Mouse (Mus musculus) CH12.LX (cell line): ENCODE results near the gene Fam89a. TPM values are rescaled to one million over a fixed set of nuclear protein-coding genes. Genes with fewer than 3 reads are reported as not detected.

Experiments used
- DNase-seq: peaks from one replicate; pipeline ENCODE4 v3.0.0-alpha.2; 2013; ENCODE audit errors: extremely low read depth
- H3K27ac ChIP-seq: 2 replicates; pipeline ENCODE4 v1.5.1; 2012; ENCODE audit warnings: low read depth, mild to moderate bottlenecking, control low read depth, moderate library complexity; ENCODE audit not compliant: insufficient read depth
- H3K27me3 ChIP-seq: replicated peaks from 2 replicates; pipeline ENCODE3; 2012; ENCODE audit warnings: inconsistent platforms
- H3K36me3 ChIP-seq, 2 experiments: replicated peaks in 1 of 2; 2 replicates each; pipeline versions ENCODE3 to v1.6.1; 2012; ENCODE audit warnings: inconsistent platforms in 1 of 2, low read length in 1 of 2, mild to moderate bottlenecking in 1 of 2, mixed read lengths in 1 of 2, moderate library complexity in 1 of 2; ENCODE audit not compliant: control insufficient read depth in 1 of 2, insufficient read depth in 1 of 2
- H3K4me1 ChIP-seq, 2 experiments: 2 replicates each; pipeline ENCODE4 v1.6.1; 2012; ENCODE audit warnings: inconsistent platforms in 1 of 2, moderate library complexity in 1 of 2; ENCODE audit not compliant: insufficient read depth in 2 of 2, control insufficient read depth in 1 of 2
- H3K4me2 ChIP-seq: 2 replicates; pipeline ENCODE4 v1.6.1; 2012; ENCODE audit warnings: low read depth, mild to moderate bottlenecking, control low read depth; ENCODE audit not compliant: poor library complexity, insufficient read depth, severe bottlenecking
- H3K4me3 ChIP-seq, 3 experiments: fragments of 150-350 bp in 1 of 3; sonication (generic) in 1 of 3; replicated peaks in 1 of 3; 2 replicates each; pipeline versions ENCODE3 to v1.5.1; 2011 to 2012; ENCODE audit warnings: low read depth in 2 of 3, low read length in 2 of 3, mild to moderate bottlenecking in 2 of 3, moderate library complexity in 2 of 3, control low read depth in 1 of 3, improper control_type of control experiment in 1 of 3, inconsistent platforms in 1 of 3, mixed read lengths in 1 of 3; ENCODE audit not compliant: poor library complexity in 1 of 3
- H3K79me2 ChIP-seq: replicated peaks from 2 replicates; pipeline ENCODE4 v1.6.1; 2012; ENCODE audit warnings: mild to moderate bottlenecking, moderate library complexity; ENCODE audit not compliant: control insufficient read depth, poor library complexity, insufficient read depth, severe bottlenecking; ENCODE audit errors: extremely low read depth
- H3K9ac ChIP-seq: 2 replicates; pipeline ENCODE4 v1.6.1; 2012; ENCODE audit warnings: low read depth, mild to moderate bottlenecking, control low read depth, moderate library complexity; ENCODE audit not compliant: insufficient read depth
- H3K9me3 ChIP-seq: replicated peaks from 2 replicates; pipeline ENCODE3; 2012; ENCODE audit warnings: low read length, inconsistent platforms, mixed read lengths
- CHD2 ChIP-seq: IDR thresholded peaks from 2 replicates; pipeline ENCODE4 v1.6.1; 2011; ENCODE audit warnings: low read length, improper control_type of control experiment
- CTCF ChIP-seq, 2 experiments: IDR thresholded peaks in 1 of 2; conservative IDR thresholded peaks in 1 of 2; 2 replicates each; pipeline ENCODE4 v1.5.1; 2011 to 2012; ENCODE audit warnings: low read depth in 2 of 2, low read length in 2 of 2, improper control_type of control experiment in 1 of 2, inconsistent platforms in 1 of 2, mild to moderate bottlenecking in 1 of 2, moderate library complexity in 1 of 2
- ELF1 ChIP-seq: IDR thresholded peaks from 2 replicates; pipeline ENCODE4 v1.6.1; 2014; ENCODE audit warnings: low read depth, mild to moderate bottlenecking, inconsistent platforms, low read length, improper control_type of control experiment
- ETS1 ChIP-seq: conservative IDR thresholded peaks from 2 replicates; pipeline ENCODE4 v1.6.1; 2012; ENCODE audit warnings: low read depth, mild to moderate bottlenecking, inconsistent platforms, low read length, improper control_type of control experiment, moderate library complexity
- GABPA ChIP-seq: IDR thresholded peaks from 2 replicates; pipeline ENCODE4 v1.6.1; 2012; ENCODE audit warnings: low read depth, low read length, improper control_type of control experiment, inconsistent platforms; ENCODE audit not compliant: insufficient replicate concordance
- HCFC1 ChIP-seq: IDR thresholded peaks from 2 replicates; pipeline ENCODE4 v1.6.1; 2012; ENCODE audit warnings: low read depth, mild to moderate bottlenecking, inconsistent platforms, low read length, improper control_type of control experiment
- JUN ChIP-seq: IDR thresholded peaks from 2 replicates; pipeline ENCODE4 v1.6.1; 2011; ENCODE audit warnings: low read depth, mild to moderate bottlenecking, low read length, improper control_type of control experiment, moderate library complexity; ENCODE audit not compliant: insufficient read depth
- KAT2A ChIP-seq: IDR thresholded peaks from 2 replicates; pipeline ENCODE4 v1.6.1; 2012; ENCODE audit warnings: low read length, improper control_type of control experiment, inconsistent platforms; ENCODE audit not compliant: insufficient replicate concordance
- MAX ChIP-seq: IDR thresholded peaks from 2 replicates; pipeline ENCODE4 v1.6.1; 2011; ENCODE audit warnings: low read length, improper control_type of control experiment
- MEF2A ChIP-seq: IDR thresholded peaks from 2 replicates; pipeline ENCODE4 v1.6.1; 2014; ENCODE audit warnings: low read depth, mild to moderate bottlenecking, inconsistent platforms, low read length, improper control_type of control experiment, borderline replicate concordance
- MXI1 ChIP-seq: IDR thresholded peaks from 2 replicates; pipeline ENCODE4 v1.6.1; 2011; ENCODE audit warnings: mild to moderate bottlenecking, low read depth, low read length, improper control_type of control experiment
- MYC ChIP-seq: IDR thresholded peaks from 2 replicates; pipeline ENCODE4 v1.6.1; 2011; ENCODE audit warnings: low read depth, mild to moderate bottlenecking, improper control_type of control experiment, low read length
- PAX5 ChIP-seq: IDR thresholded peaks from 2 replicates; pipeline ENCODE4 v1.6.1; 2012; ENCODE audit warnings: low read length, inconsistent platforms, mixed read lengths
- POLR2A ChIP-seq: IDR thresholded peaks from 2 replicates; pipeline ENCODE4 v1.6.1; 2011; ENCODE audit warnings: low read depth, mild to moderate bottlenecking, improper control_type of control experiment, low read length
- POLR2AphosphoS2 ChIP-seq: IDR thresholded peaks from 2 replicates; pipeline ENCODE4 v1.6.1; 2011; ENCODE audit warnings: low read depth, low read length, improper control_type of control experiment
- RCOR1 ChIP-seq: conservative IDR thresholded peaks from 2 replicates; pipeline ENCODE4 v1.6.1; 2012; ENCODE audit warnings: low read depth, mild to moderate bottlenecking, inconsistent platforms, low read length, improper control_type of control experiment
- SIN3A ChIP-seq: IDR thresholded peaks from 2 replicates; pipeline ENCODE4 v1.6.1; 2012; ENCODE audit warnings: low read length, improper control_type of control experiment, inconsistent platforms
- SMC3 ChIP-seq: IDR thresholded peaks from 2 replicates; pipeline ENCODE4 v1.6.1; 2011; ENCODE audit warnings: low read depth, low read length, improper control_type of control experiment
- TCF12 ChIP-seq: IDR thresholded peaks from 2 replicates; pipeline ENCODE4 v1.6.1; 2014; ENCODE audit warnings: low read depth, mild to moderate bottlenecking, inconsistent platforms, low read length, improper control_type of control experiment
- USF1 ChIP-seq: IDR thresholded peaks from 2 replicates; pipeline ENCODE4 v1.6.1; 2014; ENCODE audit warnings: low read depth, mild to moderate bottlenecking, inconsistent platforms, low read length, improper control_type of control experiment
- ZNF384 ChIP-seq: IDR thresholded peaks from 2 replicates; pipeline ENCODE4 v1.6.1; 2012; ENCODE audit warnings: low read depth, low read length, improper control_type of control experiment, inconsistent platforms
- dilution Hi-C: fragments of 300-500 bp; cut with MboI; formaldehyde crosslinking; loops from 2 replicates; pipeline ENCODE4 v1.14.3; 2020; ENCODE audit warnings: low sequenced_read_pairs; ENCODE audit not compliant: extremely low pct_unique_long_range_greater_than_20kb, extremely low pct_ligation_motif_present
- in situ Hi-C: fragments of 300-500 bp; cut with MboI; formaldehyde crosslinking; loops from 3 replicates; pipeline ENCODE4 v1.14.3; 2019; ENCODE audit warnings: low sequenced_read_pairs, low pct_ligation_motif_present, low pct_unique_long_range_greater_than_20kb, mixed read lengths
- polyA plus RNA-seq: library from polyadenylated mRNA; unstranded; fragments of >175 nt; gene quantifications from 2 replicates; pipeline ENCODE4 v1.2.1, GENCODE M21; 2012; ENCODE audit warnings: low read depth; ENCODE audit not compliant: insufficient read length
- total RNA-seq, 2 experiments: library from RNA; depleted of rRNA; stranded (reverse); fragments of 300-350 nt in 1 of 2; fragments of >200 nt in 1 of 2; gene quantifications; 2 replicates each; pipeline ENCODE4 v1.2.3; 2012 to 2014

The Fam89a gene
- total and polyA plus RNA-seq, 3 experiments: 2.5 to 4.8 (median 3.7) TPM

GRCm38 (mm10) chr8:124713207-124713606 lies 38.4 kb downstream of the Fam89a start:
- Histone ChIP-seq H3K9me3 (no peaks in the 10 kb centered on the region), H3K79me2 (no peaks in the 10 kb centered on the region), H3K9ac (no peak overlapping the region), H3K4me1 (no peaks in the 10 kb centered on the region), H3K4me3 (no peak overlapping the region), H3K36me3 (peaks cover 45 to 73% of the 10 kb centered on the region in 2 experiments), H3K27me3 (no peaks in the 10 kb centered on the region), H3K4me2 (no peak overlapping the region), H3K27ac (no peak overlapping the region)
- in situ Hi-C loops: no loop called here
- dilution Hi-C loops: no loop called here
- no peak for TF ChIP-seq CHD2
- no peak for TF ChIP-seq SIN3A
- TF ChIP-seq KAT2A: no peak
- no peak for DNase-seq

- Histone ChIP-seq H3K27ac (no peak overlapping the region), H3K27me3 (no peaks in the 10 kb centered on the region), H3K79me2 (no peaks in the 10 kb centered on the region), H3K4me1 (peaks cover 8 to 12% of the 10 kb centered on the region in 2 experiments), H3K4me3 (no peak overlapping the region), H3K9me3 (no peaks in the 10 kb centered on the region), H3K9ac (no peak overlapping the region), H3K4me2 (no peak overlapping the region), H3K36me3 (peaks cover 45 to 77% of the 10 kb centered on the region in 2 experiments)
- in situ Hi-C loops (no loop called here), dilution Hi-C loops (no loop called here)
- TF ChIP-seq MEF2A (no peak), USF1 (no peak), JUN (no peak), SMC3 (no peak), MYC (no peak), RCOR1 (no peak), GABPA (no peak), POLR2A (no peak), ZNF384 (no peak), POLR2AphosphoS2 (no peak), TCF12 (no peak), MAX (no peak), PAX5 (no peak), CTCF (conservative IDR thresholded peaks at IDR 0.05 in 1 of 2, IDR thresholded peaks at IDR 0.05 in 1 of 2; ENCODE audit: low read depth in 2 of 2, low read length in 2 of 2) (no peak), MXI1 (no peak), ELF1 (no peak), HCFC1 (no peak), ETS1 (no peak), SIN3A (no peak)
- DNase-seq: no peak
Observed at GRCm38 (mm10) chr8:124705823-124706222, 45.8 kb downstream of the Fam89a start.
